8 mouse cellular contexts compared by ENCODE assay signal in genomic region chr11:89720847-89721246, GRCm38 (mm10). TPM values are rescaled to one million over a fixed set of nuclear protein-coding genes. Genes with fewer than 3 reads are reported as not detected.
DNase-seq lines count a peak whose midpoint lies in the region; ATAC-seq and TF ChIP-seq lines count a peak whose summit lies in the region.

No protein-coding gene starts in this region.

- DNase-seq in forebrain, embryonic 11.5 days (ENCODE audit: low spot score) = peak; percentile 88
- peak; percentile 31 for DNase-seq in WW6 (ENCODE audit: low read depth, low spot score)
- peak; percentile 59 to 81 for DNase-seq in cerebellum, postnatal 4 days (ENCODE audit: low spot score in 2 of 2)
- peak; percentile 46 to 52 for DNase-seq in gastrocnemius, postnatal 36 days
- DNase-seq in layer of hippocampus, postnatal 10 days (ENCODE audit: low spot score in 2 of 2) = peak; percentile 81 to 83
- DNase-seq in stomach, postnatal 0 days (ENCODE audit: low spot score) = peak; percentile 58

- no peak overlapping the region for H3K9ac ChIP-seq in forebrain, embryonic 11.5 days (ENCODE audit: low read length)
- no peak overlapping the region for H3K9ac ChIP-seq in forebrain, embryonic 16.5 days (replicated peaks; ENCODE audit: low read depth, low read length)
- H3K9ac ChIP-seq in stomach, postnatal 0 days (ENCODE audit: low read length) = no peak overlapping the region

- peak; percentile 96 for TF ChIP-seq CTCF in stomach, postnatal 0 days (IDR thresholded peaks at IDR 0.05; ENCODE audit: low read depth)

- H3K27me3 ChIP-seq in forebrain, embryonic 11.5 days (ENCODE audit: control insufficient read depth, insufficient read depth, low read length) = no peaks in the 10 kb centered on the region
- no peaks in the 10 kb centered on the region for H3K27me3 ChIP-seq in forebrain, embryonic 16.5 days (replicated peaks; ENCODE audit: control insufficient read depth, insufficient read depth, low read length)
- no peaks in the 10 kb centered on the region for H3K27me3 ChIP-seq in stomach, postnatal 0 days (ENCODE audit: control insufficient read depth, insufficient read depth, low read length)

- H3K4me2 ChIP-seq in forebrain, embryonic 11.5 days (ENCODE audit: low read depth, low read length, severe bottlenecking) = no peak overlapping the region
- H3K4me2 ChIP-seq in forebrain, embryonic 16.5 days (ENCODE audit: low read length) = no peak overlapping the region
- H3K4me2 ChIP-seq in stomach, postnatal 0 days (replicated peaks; ENCODE audit: low read depth) = no peak overlapping the region

- H3K9me3 ChIP-seq in forebrain, embryonic 11.5 days (ENCODE audit: control insufficient read depth, low read length) = no peaks in the 10 kb centered on the region
- H3K9me3 ChIP-seq in forebrain, embryonic 16.5 days (ENCODE audit: control insufficient read depth, low read length) = 0 out of 2 replicates have a peak, but pooled peaks cover 2% of the 10 kb centered on the region
- H3K9me3 ChIP-seq in stomach, postnatal 0 days (ENCODE audit: control insufficient read depth, low read length) = no peaks in the 10 kb centered on the region

- ATAC-seq in forebrain, embryonic 11.5 days (replicated peaks; ENCODE audit: low FRiP score) = 0 out of 2 replicates have a peak, but pooled peaks have one; percentile 53
- no peak for ATAC-seq in forebrain, embryonic 16.5 days
- peak; percentile 82 for ATAC-seq in megakaryocyte, adult 5-6 weeks (ENCODE audit: poor library complexity, severe bottlenecking)
- ATAC-seq in stomach, postnatal 0 days (ENCODE audit: low FRiP score, low TSS enrichment) = no peak

- H3K4me3 ChIP-seq in forebrain, embryonic 11.5 days (ENCODE audit: low read depth, low read length) = no peak overlapping the region
- no peak overlapping the region for H3K4me3 ChIP-seq in forebrain, embryonic 16.5 days (replicated peaks; ENCODE audit: low read length)
- no peak overlapping the region for H3K4me3 ChIP-seq in stomach, postnatal 0 days (ENCODE audit: low read depth, low read length)

- H3K36me3 ChIP-seq in forebrain, embryonic 11.5 days (ENCODE audit: control insufficient read depth, insufficient read depth, low read length) = no peaks in the 10 kb centered on the region
- no peaks in the 10 kb centered on the region for H3K36me3 ChIP-seq in forebrain, embryonic 16.5 days (ENCODE audit: control insufficient read depth, insufficient read depth)
- no peaks in the 10 kb centered on the region for H3K36me3 ChIP-seq in stomach, postnatal 0 days (ENCODE audit: control insufficient read depth, insufficient read depth, low read length)

- no peak for TF ChIP-seq EP300 in stomach, postnatal 0 days (optimal IDR thresholded peaks at IDR 0.05)

- H3K27ac ChIP-seq in forebrain, embryonic 11.5 days (ENCODE audit: low read depth, low read length) = no peak overlapping the region
- H3K27ac ChIP-seq in forebrain, embryonic 16.5 days (ENCODE audit: low read length) = no peak overlapping the region
- H3K27ac ChIP-seq in stomach, postnatal 0 days (replicated peaks) = no peak overlapping the region

- 20% methylated on average over 5 of the region's 5 CpGs for WGBS in forebrain, embryonic 11.5 days
- WGBS in forebrain, embryonic 16.5 days = 18% methylated on average over 5 of the region's 5 CpGs
- 13% methylated on average over 5 of the region's 5 CpGs for WGBS in stomach, postnatal 0 days

- 0 out of 2 replicates have a peak, but pooled peaks cover 4% of the 10 kb centered on the region for H3K4me1 ChIP-seq in forebrain, embryonic 11.5 days (replicated peaks; ENCODE audit: control insufficient read depth, insufficient read depth, low read length)
- peaks cover 5% of the 10 kb centered on the region for H3K4me1 ChIP-seq in forebrain, embryonic 16.5 days (replicated peaks; ENCODE audit: control insufficient read depth, insufficient read depth, low read length)
- no peaks in the 10 kb centered on the region for H3K4me1 ChIP-seq in stomach, postnatal 0 days (replicated peaks; ENCODE audit: control insufficient read depth, insufficient read depth)

- intact Hi-C loops in gastrocnemius, postnatal 36 days (cut with DNase I) = loop anchor here (5.0 to 10.0 kb wide), 3 partner anchors 176 to 619 kb away; no protein-coding TSS in a partner anchor

RNA-seq across cellular contexts. Expression of gene Ankfn1, which starts 56.6 kb away (rescaled TPM):
- polyA plus RNA-seq in forebrain, embryonic 11.5 days (2014; fragmentation: Nextera tagmentation; extraction: Ambion mirVana) = 3.7 and 4.4 TPM in 2 replicates
- 3.1 and 5.2 TPM in 2 replicates for polyA plus RNA-seq in forebrain, embryonic 16.5 days (2015; fragmentation: Nextera tagmentation; extraction: Ambion mirVana)
- under 1 TPM in 1 of 2 experiments, not detected in 1; 0.10 TPM for total RNA-seq in gastrocnemius, postnatal 36 days (2021)
- total RNA-seq in layer of hippocampus, postnatal 10 days (2021) = 1 to 10 TPM; 5.8 to 8.6 TPM
- not detected in 2 replicates for total RNA-seq in megakaryocyte, adult 5-6 weeks (2015)
- total RNA-seq in megakaryocyte, adult 5-6 weeks (2017) = not detected in 2 replicates
- polyA plus RNA-seq in stomach, postnatal 0 days (2015; fragmentation: Nextera tagmentation; extraction: Ambion mirVana) = 0.10 and 0.12 TPM in 2 replicates

Comparison
In these comparisons a context has a peak if more than half of its experiments do, and no peak if none do; other contexts are left out.
1. ATAC-seq: peak in forebrain, embryonic 11.5 days (single experiment) and megakaryocyte, adult 5-6 weeks (single experiment); none in forebrain, embryonic 16.5 days (single experiment) and stomach, postnatal 0 days (single experiment).
2. DNase-seq: peak in every context shown above with its lines; median percentile 88 in forebrain, embryonic 11.5 days; 82 in layer of hippocampus, postnatal 10 days; 70 in cerebellum, postnatal 4 days; 58 in stomach, postnatal 0 days; 49 in gastrocnemius, postnatal 36 days; 31 in WW6.
3. RNA of gene Ankfn1, which starts 56.6 kb away (total RNA-seq): 5.8 to 8.6 TPM in layer of hippocampus, postnatal 10 days; 0.10 TPM in gastrocnemius, postnatal 36 days and not detected in megakaryocyte, adult 5-6 weeks; every median in the first group is over 4 times any median in the second.